9 mouse cellular contexts compared by ENCODE assay signal in genomic region chr12:24701621-24702020, GRCm38 (mm10). TPM values are rescaled to one million over a fixed set of nuclear protein-coding genes. Genes with fewer than 3 reads are reported as not detected.
DNase-seq lines count a peak whose midpoint lies in the region; ATAC-seq and TF ChIP-seq lines count a peak whose summit lies in the region.
"Not testable (repeated sequence)": the region's sequence is repeated elsewhere in the genome, so short reads cannot be mapped to it uniquely, and the experiment has no call there.
"Had no signal": no experiment of that assay in that cellular context is flagged by ENCODE, and none has a peak within 500 bp of the region (broad histone marks: within the 10 kb centered on the region; RNA-seq: fewer than 3 reads in every experiment).

No protein-coding gene starts in this region.

- H3K79me2 ChIP-seq in CH12.LX (replicated peaks; ENCODE audit: control insufficient read depth, extremely low read depth, insufficient read depth, poor library complexity, severe bottlenecking) = not testable (repeated sequence)

- DNase-seq in 3T3-L1 (ENCODE audit: low read depth, low spot score) (peak; percentile 24), CH12.LX (ENCODE audit: extremely low read depth) (peak; percentile 38), R1 (ENCODE audit: low read depth, low spot score) (peak; percentile 60)
- not testable (repeated sequence) for DNase-seq in hindbrain, postnatal 0 days (ENCODE audit: low spot score); layer of hippocampus, adult 2 months (ENCODE audit: low spot score in 2 of 2); lung, postnatal 0 days (ENCODE audit: low spot score); stomach, postnatal 0 days (ENCODE audit: low spot score)

- peak in 1 of 2 experiments; percentile 50; a peak in 2 of 4 replicates for TF ChIP-seq CTCF in CH12.LX (conservative IDR thresholded peaks at IDR 0.05 in 1 of 2, IDR thresholded peaks at IDR 0.05 in 1 of 2; ENCODE audit: low read depth in 2 of 2, low read length in 2 of 2)
- peak; percentile 13; the same call in 1 of the 2 replicates for TF ChIP-seq CTCF in hindbrain, postnatal 0 days (IDR thresholded peaks at IDR 0.05; ENCODE audit: low read depth)
- TF ChIP-seq CTCF in layer of hippocampus, adult 2 months (conservative IDR thresholded peaks at IDR 0.05) = peak; percentile 50
- 0 out of 2 replicates have a peak, but pooled peaks have one; percentile 13 for TF ChIP-seq CTCF in lung, postnatal 0 days (IDR thresholded peaks at IDR 0.05)
- TF ChIP-seq CTCF in stomach, postnatal 0 days (IDR thresholded peaks at IDR 0.05; ENCODE audit: low read depth) = peak; percentile 48

- not testable (repeated sequence) for H3K4me2 ChIP-seq in CH12.LX (ENCODE audit: insufficient read depth, low read depth, poor library complexity, severe bottlenecking); hindbrain, postnatal 0 days (ENCODE audit: low read depth, low read length); lung, postnatal 0 days (replicated peaks; ENCODE audit: low read depth, low read length); stomach, postnatal 0 days (replicated peaks; ENCODE audit: low read depth)

- peaks cover 0 to 18% of the 10 kb centered on the region in 2 experiments for H3K36me3 ChIP-seq in CH12.LX (replicated peaks in 1 of 2; ENCODE audit: control insufficient read depth in 1 of 2, insufficient read depth in 1 of 2, low read length in 1 of 2)
- not testable (repeated sequence) for H3K36me3 ChIP-seq in hindbrain, postnatal 0 days (ENCODE audit: insufficient read depth, low read length); lung, postnatal 0 days (ENCODE audit: insufficient read depth, low read length); stomach, postnatal 0 days (ENCODE audit: control insufficient read depth, insufficient read depth, low read length)

- H3K27me3 ChIP-seq in CH12.LX (replicated peaks); hindbrain, postnatal 0 days (ENCODE audit: insufficient read depth, low read length); lung, postnatal 0 days (replicated peaks; ENCODE audit: insufficient read depth, low read length); stomach, postnatal 0 days (ENCODE audit: control insufficient read depth, insufficient read depth, low read length): not testable (repeated sequence)

- H3K27ac ChIP-seq in CH12.LX (ENCODE audit: insufficient read depth, low read depth); hindbrain, postnatal 0 days; layer of hippocampus, adult 2 months; lung, postnatal 0 days (ENCODE audit: low read length); stomach, postnatal 0 days (replicated peaks): not testable (repeated sequence)

- in situ Hi-C loops in CH12.LX (cut with MboI; ENCODE audit: low pct_ligation_motif_present, low pct_unique_long_range_greater_than_20kb, low sequenced_read_pairs) = not testable (repeated sequence)

- H3K9me3 ChIP-seq in CH12.LX (replicated peaks; ENCODE audit: low read length); hindbrain, postnatal 0 days (ENCODE audit: low read length); lung, postnatal 0 days (ENCODE audit: low read length); stomach, postnatal 0 days (ENCODE audit: control insufficient read depth, low read length): not testable (repeated sequence)

- H3K4me1 ChIP-seq in CH12.LX (ENCODE audit: control insufficient read depth in 1 of 2, insufficient read depth in 2 of 2) = peaks cover 5 to 29% of the 10 kb centered on the region in 2 experiments; a peak in 3 of 4 replicates
- not testable (repeated sequence) for H3K4me1 ChIP-seq in hindbrain, postnatal 0 days (ENCODE audit: insufficient read depth, low read length); lung, postnatal 0 days (ENCODE audit: insufficient read depth, low read depth, low read length); stomach, postnatal 0 days (replicated peaks; ENCODE audit: control insufficient read depth, insufficient read depth)

- dilution Hi-C loops in CH12.LX (cut with MboI; ENCODE audit: extremely low pct_ligation_motif_present, extremely low pct_unique_long_range_greater_than_20kb, low sequenced_read_pairs) = not testable (repeated sequence)

- not testable (repeated sequence) for H3K9ac ChIP-seq in CH12.LX (ENCODE audit: insufficient read depth, low read depth); hindbrain, postnatal 0 days (replicated peaks; ENCODE audit: low read length); lung, postnatal 0 days (replicated peaks; ENCODE audit: low read depth); stomach, postnatal 0 days (ENCODE audit: low read length)

- TF ChIP-seq POLR2A in CH12.LX (IDR thresholded peaks at IDR 0.05; ENCODE audit: low read depth, low read length) = not testable (repeated sequence)

- WGBS in hindbrain, postnatal 0 days = 89% methylated on average over 9 of the region's 9 CpGs
- WGBS in lung, postnatal 0 days = 89% methylated on average over 9 of the region's 9 CpGs
- WGBS in stomach, postnatal 0 days = 86% methylated on average over 9 of the region's 9 CpGs

- not testable (repeated sequence) for H3K4me3 ChIP-seq in CH12.LX (replicated peaks in 1 of 3; ENCODE audit: low read depth in 2 of 3, low read length in 2 of 3, poor library complexity in 1 of 3); hindbrain, postnatal 0 days (ENCODE audit: low read length); layer of hippocampus, adult 2 months; lung, postnatal 0 days (ENCODE audit: low read depth, low read length); stomach, postnatal 0 days (ENCODE audit: low read depth, low read length)

- ATAC-seq in hindbrain, postnatal 0 days; lung, postnatal 0 days; stomach, postnatal 0 days (ENCODE audit: low FRiP score, low TSS enrichment): not testable (repeated sequence)

- TF ChIP-seq RAD21 in CH12.LX (IDR thresholded peaks at IDR 0.05; ENCODE audit: low read depth, low read length) = peak; percentile 25

- TF ChIP-seq EP300 in CH12.LX (IDR thresholded peaks at IDR 0.05; ENCODE audit: low read length); lung, postnatal 0 days (IDR thresholded peaks at IDR 0.05); stomach, postnatal 0 days (optimal IDR thresholded peaks at IDR 0.05): not testable (repeated sequence)

TF ChIP-seq in CH12.LX, 34 proteins besides CTCF, POLR2A, EP300 and RAD21:
- TF ChIP-seq ZNF384 (IDR thresholded peaks at IDR 0.05; ENCODE audit: low read depth, low read length) (peak; percentile 43), SMC3 (IDR thresholded peaks at IDR 0.05; ENCODE audit: low read depth, low read length) (peak; percentile 6; the same call in 1 of the 2 replicates)
TF ChIP-seq in CH12.LX: peak in this region for 2; not testable (repeated sequence) for 32.

RNA-seq across cellular contexts. Expression of gene Rrm2, which starts 6.4 kb away (rescaled TPM):
- 89.0 and 138 TPM in 2 replicates for total RNA-seq in CH12.LX (2012; rRNA removed)
- total RNA-seq in CH12.LX (2014; rRNA removed) = 180 and 187 TPM in 2 replicates
- polyA plus RNA-seq in CH12.LX (2012; ENCODE audit: insufficient read length, low read depth) = 202 and 214 TPM in 2 replicates
- 23.4 TPM in 2 replicates for total RNA-seq in hindbrain, postnatal 0 days (2014; rRNA removed)
- 53.4 and 61.1 TPM in 2 replicates for polyA plus RNA-seq in hindbrain, postnatal 0 days (2015; fragmentation: Nextera tagmentation; extraction: Ambion mirVana)
- total RNA-seq in layer of hippocampus, adult 2 months (2021) = 1 to 10 TPM; 2.0 to 2.2 TPM
- polyA plus RNA-seq in lung, postnatal 0 days (2015; fragmentation: Nextera tagmentation; extraction: Ambion mirVana) = 16.3 and 20.7 TPM in 2 replicates
- 38.0 and 41.2 TPM in 2 replicates for polyA plus RNA-seq in stomach, postnatal 0 days (2015; fragmentation: Nextera tagmentation; extraction: Ambion mirVana)

RNA-seq across cellular contexts. Expression of gene Cys1, which starts 20.0 kb away (rescaled TPM):
- total RNA-seq in CH12.LX (2012; rRNA removed) (not detected in 2 replicates), CH12.LX (2014; rRNA removed) (not detected in 2 replicates)
- not detected in 2 replicates for polyA plus RNA-seq in CH12.LX (2012; ENCODE audit: insufficient read length, low read depth)
- 3.9 and 5.5 TPM in 2 replicates for total RNA-seq in hindbrain, postnatal 0 days (2014; rRNA removed)
- polyA plus RNA-seq in hindbrain, postnatal 0 days (2015; fragmentation: Nextera tagmentation; extraction: Ambion mirVana) = 1.4 and 1.7 TPM in 2 replicates
- total RNA-seq in layer of hippocampus, adult 2 months (2021) = 10 to 100 TPM; 22.8 to 28.6 TPM
- 1.7 and 2.3 TPM in 2 replicates for polyA plus RNA-seq in lung, postnatal 0 days (2015; fragmentation: Nextera tagmentation; extraction: Ambion mirVana)
- polyA plus RNA-seq in stomach, postnatal 0 days (2015; fragmentation: Nextera tagmentation; extraction: Ambion mirVana) = 1.4 and 1.9 TPM in 2 replicates
- total RNA-seq: hematopoietic stem cell, adult 5-6 weeks had no signal
- polyA plus RNA-seq: CD4-positive, CD25-positive, alpha-beta regulatory T cell, adult 4 months had no signal

RNA-seq across cellular contexts. Expression of gene Klf11, which starts 50.5 kb away (rescaled TPM):
- total RNA-seq in CH12.LX (2012; rRNA removed) (3.6 and 7.3 TPM in 2 replicates), CH12.LX (2014; rRNA removed) (7.2 and 8.0 TPM in 2 replicates)
- polyA plus RNA-seq in CH12.LX (2012; ENCODE audit: insufficient read length, low read depth) = 7.5 and 9.2 TPM in 2 replicates
- 28.2 and 28.3 TPM in 2 replicates for total RNA-seq in hindbrain, postnatal 0 days (2014; rRNA removed)
- polyA plus RNA-seq in hindbrain, postnatal 0 days (2015; fragmentation: Nextera tagmentation; extraction: Ambion mirVana) = 18.0 and 20.4 TPM in 2 replicates
- 1 to 10 TPM; 3.9 to 4.4 TPM for total RNA-seq in layer of hippocampus, adult 2 months (2021)
- 22.1 and 26.0 TPM in 2 replicates for polyA plus RNA-seq in lung, postnatal 0 days (2015; fragmentation: Nextera tagmentation; extraction: Ambion mirVana)
- 9.8 and 11.3 TPM in 2 replicates for polyA plus RNA-seq in stomach, postnatal 0 days (2015; fragmentation: Nextera tagmentation; extraction: Ambion mirVana)
